Mouse (Mus musculus) thymus, adult 2 months (tissue): ENCODE results near the gene Pnpla6.

Experiments
- CTCF ChIP-seq: fragments of 200-500 bp; IDR thresholded peaks from 2 replicates; pipeline ENCODE4 v1.5.1; 2012; ENCODE audit warnings: mild to moderate bottlenecking, control low read depth, low read length, moderate library complexity, borderline replicate concordance; ENCODE audit not compliant: control insufficient read depth, poor library complexity, insufficient read depth; ENCODE audit errors: extremely low read depth
- POLR2A ChIP-seq: fragments of 200-500 bp; IDR thresholded peaks from 2 replicates; pipeline ENCODE4 v1.6.1; 2012; ENCODE audit warnings: mild to moderate bottlenecking, low read length, control low read depth, moderate library complexity; ENCODE audit not compliant: control insufficient read depth, poor library complexity, insufficient read depth; ENCODE audit errors: extremely low read depth

GRCm38 (mm10) chr8:3537666-3538065 lies 22.5 kb downstream of the Pnpla6 start:
- TF ChIP-seq POLR2A (no peak), CTCF (no peak)
